Comparison of ENCODE assay signal across 14 mouse cellular contexts in the genomic region with DNA sequence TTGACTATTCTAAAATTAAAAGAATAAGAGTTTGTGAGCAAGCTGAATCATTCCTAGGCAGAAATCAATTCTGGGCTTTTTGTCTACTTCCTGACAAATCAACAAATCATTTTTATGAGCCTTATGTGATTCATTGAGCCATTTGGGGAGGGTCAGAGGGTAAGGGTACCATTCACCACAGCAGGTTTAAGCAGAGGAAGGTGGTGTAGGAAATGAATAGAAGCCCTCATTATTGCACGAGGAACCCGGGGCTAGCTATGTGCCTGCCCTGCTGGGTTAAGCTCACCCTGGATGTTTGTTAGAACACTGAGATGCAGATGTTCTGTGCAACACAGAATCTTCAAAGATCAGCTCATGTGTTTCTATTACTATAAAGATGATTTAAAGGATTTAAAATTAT.
"Had no signal": no experiment of that assay in that cellular context is flagged by ENCODE, and none has a peak within 500 bp of the region (broad histone marks: within the 10 kb centered on the region; RNA-seq: fewer than 3 reads in every experiment).

No protein-coding gene starts in this region.

- H3K9ac ChIP-seq: liver, embryonic 13.5 days; midbrain, embryonic 12.5 days; midbrain, embryonic 15.5 days; neural tube, embryonic 12.5 days had no signal

- H3K4me3 ChIP-seq: left cerebral cortex, adult 2 months; liver, embryonic 13.5 days; midbrain, embryonic 12.5 days; midbrain, embryonic 15.5 days; neural tube, embryonic 12.5 days had no signal

- H3K9me3 ChIP-seq: liver, embryonic 13.5 days; midbrain, embryonic 15.5 days had no signal

- H3K4me2 ChIP-seq: liver, embryonic 13.5 days; midbrain, embryonic 12.5 days; midbrain, embryonic 15.5 days; neural tube, embryonic 12.5 days had no signal

- DNase-seq: kidney, adult 18-20 months; kidney, adult 9 months; kidney, postnatal 14 days; layer of hippocampus, postnatal 36 days; liver, embryonic 13.5 days; lung, adult 2 months; lung, postnatal 14 days; lung, postnatal 4 days; thymus, adult 18-20 months; thymus, postnatal 36 days had no signal

- H3K4me1 ChIP-seq: liver, embryonic 13.5 days had no signal

- H3K27me3 ChIP-seq: liver, embryonic 13.5 days; midbrain, embryonic 12.5 days; midbrain, embryonic 15.5 days; neural tube, embryonic 12.5 days had no signal

- H3K36me3 ChIP-seq: liver, embryonic 13.5 days; midbrain, embryonic 12.5 days; midbrain, embryonic 15.5 days; neural tube, embryonic 12.5 days had no signal

- ATAC-seq: midbrain, embryonic 15.5 days had no signal

- H3K27ac ChIP-seq: left cerebral cortex, adult 2 months; liver, embryonic 13.5 days; midbrain, embryonic 12.5 days; midbrain, embryonic 15.5 days; neural tube, embryonic 12.5 days had no signal
